Mouse (Mus musculus) forebrain, embryonic 15.5 days (tissue): ENCODE results near the gene Arhgef2. TPM values are rescaled to one million over a fixed set of nuclear protein-coding genes. Genes with fewer than 3 reads are reported as not detected.

ENCODE experiments used
- ATAC-seq: fragments of 200-750 bp; cut with Nextera tagmentation; replicated peaks from 2 replicates; pipeline ENCODE4 v1.8.0; 2017; ENCODE audit warnings: mild to moderate bottlenecking, moderate TSS enrichment, moderate library complexity
- H3K27ac ChIP-seq: fragments of 300-500 bp; sonication (generic); replicated peaks from 2 replicates; pipeline ENCODE4 v1.5.1; 2015; ENCODE audit warnings: mild to moderate bottlenecking, inconsistent platforms
- H3K27me3 ChIP-seq: fragments of 300-500 bp; sonication (generic); 2 replicates; pipeline ENCODE4 v1.6.1; 2015; ENCODE audit warnings: inconsistent platforms
- H3K36me3 ChIP-seq: fragments of 300-500 bp; sonication (generic); 2 replicates; pipeline ENCODE4 v1.6.1; 2015; ENCODE audit warnings: mild to moderate bottlenecking, inconsistent platforms
- H3K4me1 ChIP-seq: fragments of 300-500 bp; sonication (generic); 2 replicates; pipeline ENCODE4 v1.6.1; 2015; ENCODE audit warnings: inconsistent platforms
- H3K4me2 ChIP-seq: fragments of 300-500 bp; sonication (generic); replicated peaks from 2 replicates; pipeline ENCODE4 v1.6.1; 2015; ENCODE audit warnings: mild to moderate bottlenecking, inconsistent platforms
- H3K4me3 ChIP-seq: fragments of 300-500 bp; sonication (generic); 2 replicates; pipeline ENCODE4 v1.5.1; 2015; ENCODE audit warnings: mild to moderate bottlenecking, inconsistent platforms
- H3K9ac ChIP-seq: fragments of 300-500 bp; sonication (generic); replicated peaks from 2 replicates; pipeline ENCODE4 v1.6.1; 2015; ENCODE audit warnings: mild to moderate bottlenecking, inconsistent platforms
- H3K9me3 ChIP-seq: fragments of 300-500 bp; sonication (generic); 2 replicates; pipeline ENCODE4 v1.6.1; 2016; ENCODE audit warnings: inconsistent platforms
- WGBS: fragments of 180-500 bp; shearing (Covaris S2); methylation state at CpG from one replicate; pipeline ENCODE4 v1.1.7; 2015; ENCODE audit warnings: mixed read lengths; 5-methylcytosine and 5-hydroxymethylcytosine counted together
- polyA plus RNA-seq: library from polyadenylated mRNA; unstranded; fragments of >200 nt; fragmentation: Nextera tagmentation; extraction: Ambion mirVana; gene quantifications from 2 replicates; pipeline ENCODE4 v1.2.1, GENCODE M21; 2015

Gene Arhgef2
- polyA plus RNA-seq, 1 experiment from 2014 or later, result 193 TPM

GRCm38 (mm10) chr3:88615117-88615516 lies 9.4 kb downstream of the Arhgef2 start:
- 76% methylated on average over 5 of the region's 5 CpGs for WGBS
- no peaks in the 10 kb centered on the region for H3K9me3 ChIP-seq
- H3K4me3 ChIP-seq, result no peak overlapping the region
- no peak overlapping the region for H3K4me2 ChIP-seq
- H3K9ac ChIP-seq, result no peak overlapping the region
- H3K27ac ChIP-seq, result no peak overlapping the region
- no peak for ATAC-seq
- peaks cover 14% of the 10 kb centered on the region for H3K4me1 ChIP-seq
- H3K36me3 ChIP-seq, result no peaks in the 10 kb centered on the region
- no peaks in the 10 kb centered on the region for H3K27me3 ChIP-seq

GRCm38 (mm10) chr3:88615902-88616391 lies 10.2 kb downstream of the Arhgef2 start:
- no peaks in the 10 kb centered on the region for H3K27me3 ChIP-seq
- WGBS, result 29% methylated on average over 9 of the region's 9 CpGs
- H3K4me1 ChIP-seq, result peaks cover 20% of the 10 kb centered on the region
- H3K9me3 ChIP-seq, result no peaks in the 10 kb centered on the region
- no peaks in the 10 kb centered on the region for H3K36me3 ChIP-seq
- H3K4me3 ChIP-seq, result no peak overlapping the region
- 0 out of 2 replicates have a peak overlapping the region, but pooled peaks have one; percentile 18 for H3K9ac ChIP-seq
- ATAC-seq, result no peak; the same call in 1 of the 2 replicates
- H3K4me2 ChIP-seq, result no peak overlapping the region
- peak overlapping the region; percentile 8; the same call in 1 of the 2 replicates for H3K27ac ChIP-seq

GRCm38 (mm10) chr3:88616951-88617500 lies 11.3 kb downstream of the Arhgef2 start:
- Histone ChIP-seq H3K27ac (no peak overlapping the region), H3K9ac (no peak overlapping the region), H3K4me1 (peaks cover 20% of the 10 kb centered on the region), H3K27me3 (no peaks in the 10 kb centered on the region), H3K36me3 (no peaks in the 10 kb centered on the region), H3K9me3 (no peaks in the 10 kb centered on the region), H3K4me3 (no peak overlapping the region), H3K4me2 (no peak overlapping the region)
- WGBS, result 82% methylated on average over 3 of the region's 3 CpGs
- no peak for ATAC-seq

GRCm38 (mm10) chr3:88618074-88618871 lies 12.5 kb downstream of the Arhgef2 start:
- Histone ChIP-seq H3K4me2 (no peak overlapping the region), H3K27me3 (no peaks in the 10 kb centered on the region), H3K9ac (no peak overlapping the region), H3K4me1 (peaks cover 20% of the 10 kb centered on the region), H3K4me3 (no peak overlapping the region), H3K9me3 (no peaks in the 10 kb centered on the region), H3K36me3 (no peaks in the 10 kb centered on the region), H3K27ac (no peak overlapping the region)
- 80% methylated on average over 8 of the region's 8 CpGs for WGBS
- ATAC-seq, result no peak

- WGBS, result 49% methylated on average over 9 of the region's 9 CpGs
- Histone ChIP-seq H3K27ac (no peak overlapping the region), H3K4me2 (no peak overlapping the region)
These were observed 13.6 kb downstream of the Arhgef2 start for GRCm38 (mm10) chr3:88619113-88620097.

DNA sequence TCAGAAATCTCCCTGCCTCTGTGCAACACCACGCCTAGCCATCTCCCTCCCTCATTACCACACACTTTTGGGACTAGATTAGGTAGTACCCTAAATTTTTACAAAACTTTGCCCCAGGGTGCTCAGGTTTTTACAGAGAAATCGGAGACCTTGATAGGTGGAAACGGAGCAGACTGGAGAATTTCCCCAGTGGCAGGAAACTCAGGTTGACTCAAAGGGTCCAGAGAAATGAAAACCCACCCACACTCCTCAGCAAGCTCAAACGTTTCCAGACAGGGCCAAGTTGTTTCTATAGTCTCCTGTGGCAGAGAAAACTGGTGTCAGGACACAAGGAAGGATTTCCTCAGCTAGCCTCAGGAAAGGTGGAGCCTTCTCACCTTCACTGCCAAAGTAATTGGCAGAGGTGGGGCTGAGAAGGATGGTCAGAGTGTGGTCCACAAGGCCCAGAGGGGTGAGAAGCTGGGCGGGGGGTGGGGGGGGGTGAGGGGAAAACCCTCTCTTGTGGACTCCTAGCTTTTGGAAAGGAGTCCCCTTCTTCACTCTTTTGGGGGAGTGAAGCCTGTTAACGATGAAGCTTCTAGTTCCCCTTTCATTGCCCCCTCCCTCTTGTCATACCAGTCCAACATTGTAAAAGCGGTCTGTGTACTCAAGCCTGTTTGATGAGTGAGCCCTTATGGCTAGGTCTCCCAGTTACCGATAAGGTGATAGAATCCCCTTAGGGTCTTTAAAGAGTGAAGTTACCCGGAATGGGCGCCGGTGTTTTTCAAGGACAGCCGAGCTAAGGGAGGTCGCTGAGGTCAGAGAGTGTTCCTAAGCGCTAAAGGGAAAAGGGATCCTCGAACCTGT lies 14.6 kb downstream of the Arhgef2 start:
- H3K4me3 ChIP-seq, result peak overlapping the region; percentile 77
- H3K27ac ChIP-seq, result peak overlapping the region; percentile 97
- WGBS, result 16% methylated on average over 15 of the region's 15 CpGs
- peaks cover 34% of the 10 kb centered on the region for H3K4me1 ChIP-seq
- H3K36me3 ChIP-seq, result no peaks in the 10 kb centered on the region
- H3K4me2 ChIP-seq, result peak overlapping the region; percentile 91
- H3K27me3 ChIP-seq, result no peaks in the 10 kb centered on the region
- no peak for ATAC-seq
- H3K9ac ChIP-seq, result peak overlapping the region; percentile 88
- H3K9me3 ChIP-seq, result no peaks in the 10 kb centered on the region

More at GRCm38 (mm10) chr3:88619113-88620097, 13.6 kb downstream of the Arhgef2 start:
- H3K9ac ChIP-seq, result no peak overlapping the region
- H3K36me3 ChIP-seq, result no peaks in the 10 kb centered on the region
- no peak for ATAC-seq
- no peaks in the 10 kb centered on the region for H3K27me3 ChIP-seq
- H3K4me3 ChIP-seq, result no peak overlapping the region
- no peaks in the 10 kb centered on the region for H3K9me3 ChIP-seq
- peaks cover 28% of the 10 kb centered on the region for H3K4me1 ChIP-seq

GRCm38 (mm10) chr3:88620992-88621536 lies 15.3 kb downstream of the Arhgef2 start:
- WGBS, result 0% methylated on average over 61 of the region's 64 CpGs
- Histone ChIP-seq H3K4me1 (peaks cover 34% of the 10 kb centered on the region), H3K27ac (peak overlapping the region; percentile 97), H3K36me3 (peaks cover 6% of the 10 kb centered on the region; the same call in 1 of the 2 replicates), H3K4me2 (peak overlapping the region; percentile 91), H3K27me3 (no peaks in the 10 kb centered on the region), H3K9ac (peak overlapping the region; percentile 88), H3K9me3 (no peaks in the 10 kb centered on the region), H3K4me3 (peak overlapping the region; percentile 77)
- peak; percentile 60 for ATAC-seq

- H3K9ac ChIP-seq, result peak overlapping the region; percentile 88
- H3K9me3 ChIP-seq, result no peaks in the 10 kb centered on the region
- H3K27ac ChIP-seq, result peak overlapping the region; percentile 97
- peaks cover 37% of the 10 kb centered on the region for H3K4me1 ChIP-seq
- H3K4me3 ChIP-seq, result peak overlapping the region; percentile 77
- peaks cover 7% of the 10 kb centered on the region; the same call in 1 of the 2 replicates for H3K36me3 ChIP-seq
- 0% methylated on average over 35 of the region's 36 CpGs for WGBS
- H3K27me3 ChIP-seq, result no peaks in the 10 kb centered on the region
- H3K4me2 ChIP-seq, result peak overlapping the region; percentile 91
- peak; percentile 10 for ATAC-seq
These were observed 15.9 kb downstream of the Arhgef2 start for GRCm38 (mm10) chr3:88621537-88622112.

DNA sequence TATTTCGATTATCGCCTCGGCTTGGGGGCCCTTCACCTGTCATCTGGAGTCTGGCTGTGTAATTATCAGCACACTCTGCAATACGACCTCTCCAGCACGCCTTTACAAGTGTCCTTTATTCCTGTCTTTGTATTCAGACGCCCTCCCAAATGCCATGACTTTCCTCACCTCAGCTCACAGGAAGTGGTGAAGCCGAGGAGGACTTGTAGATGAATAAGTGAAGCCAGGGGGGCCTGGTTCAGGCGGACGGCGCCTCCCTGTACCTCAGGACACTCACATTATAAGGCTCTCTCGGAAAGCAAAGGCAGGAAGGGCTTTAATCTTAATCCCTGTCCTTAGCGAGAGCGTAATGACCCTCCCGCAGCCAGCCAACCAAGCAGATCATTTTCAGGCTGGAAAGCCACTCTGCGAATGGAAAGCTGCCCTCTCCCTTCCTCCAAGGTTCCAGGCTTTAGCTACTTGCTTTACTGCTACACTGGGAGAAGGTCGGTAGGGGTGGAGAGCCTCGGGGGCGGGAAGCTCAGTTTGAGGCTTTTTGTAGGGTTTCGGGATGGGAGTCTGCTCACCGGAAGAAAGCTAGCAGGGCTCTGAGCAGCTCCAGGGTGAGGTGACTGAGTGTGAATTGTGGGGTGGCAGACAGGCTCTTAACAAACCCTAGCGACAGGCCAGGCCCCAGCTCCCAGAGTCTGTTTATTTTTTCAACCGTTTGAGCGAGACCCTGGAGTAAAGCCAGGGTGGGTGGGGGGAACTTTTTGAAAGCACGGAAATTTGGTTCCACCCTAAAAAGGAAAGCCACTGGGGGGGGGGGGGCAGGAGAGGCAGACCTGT lies 16.6 kb downstream of the Arhgef2 start:
- Histone ChIP-seq H3K27ac (peak overlapping the region; percentile 97), H3K9me3 (no peaks in the 10 kb centered on the region), H3K4me3 (peak overlapping the region; percentile 77), H3K9ac (peak overlapping the region; percentile 88), H3K4me2 (peak overlapping the region; percentile 91), H3K27me3 (no peaks in the 10 kb centered on the region), H3K36me3 (peaks cover 7% of the 10 kb centered on the region; the same call in 1 of the 2 replicates), H3K4me1 (peaks cover 44% of the 10 kb centered on the region)
- WGBS, result under 1% methylated on average over 24 of the region's 24 CpGs
- ATAC-seq, result peak; percentile 44

- H3K9me3 ChIP-seq, result no peaks in the 10 kb centered on the region
- peak overlapping the region; percentile 97 for H3K27ac ChIP-seq
- ATAC-seq, result peak; percentile 66
- H3K27me3 ChIP-seq, result no peaks in the 10 kb centered on the region
- WGBS, result 0% methylated on average over 6 of the region's 6 CpGs
- peak overlapping the region; percentile 91 for H3K4me2 ChIP-seq
- peaks cover 7% of the 10 kb centered on the region; the same call in 1 of the 2 replicates for H3K36me3 ChIP-seq
- peak overlapping the region; percentile 88 for H3K9ac ChIP-seq
- H3K4me3 ChIP-seq, result peak overlapping the region; percentile 77
- H3K4me1 ChIP-seq, result peaks cover 49% of the 10 kb centered on the region
These were observed 17.2 kb downstream of the Arhgef2 start for GRCm38 (mm10) chr3:88622941-88623345.
